8 mouse cellular contexts compared by ENCODE assay signal in genomic region chr9:22327475-22328387, GRCm38 (mm10). TPM values are rescaled to one million over a fixed set of nuclear protein-coding genes. Genes with fewer than 3 reads are reported as not detected.
DNase-seq lines count a peak whose midpoint lies in the region; ATAC-seq and TF ChIP-seq lines count a peak whose summit lies in the region.

No protein-coding gene starts in this region.

- in situ Hi-C loops in ES-E14 (cut with MboI; ENCODE audit: low sequenced_read_pairs in 2 of 2, unreplicated experiment in 2 of 2), result no loop called here

- 1% methylated on average over 32 of the region's 32 CpGs for WGBS in cerebellum, adult 2 months
- 2% methylated on average over 32 of the region's 32 CpGs for whole genome bisulfite sequencing in forebrain, postnatal 0 days
- 1% methylated on average over 32 of the region's 32 CpGs for WGBS in lung, adult 2 months
- under 1% methylated on average over 32 of the region's 32 CpGs for WGBS in neural tube, embryonic 15.5 days

- peaks cover 7% of the 10 kb centered on the region for H3K36me3 ChIP-seq in ES-E14 (ENCODE audit: control insufficient read depth, insufficient read depth, low read length, poor library complexity, severe bottlenecking)
- H3K36me3 ChIP-seq in forebrain, postnatal 0 days (ENCODE audit: insufficient read depth), result no peaks in the 10 kb centered on the region
- no peaks in the 10 kb centered on the region for H3K36me3 ChIP-seq in neural tube, embryonic 15.5 days

- no peaks in the 10 kb centered on the region for H3K27me3 ChIP-seq in cerebellum, adult 2 months (ENCODE audit: control insufficient read depth, insufficient read depth, low read length)
- H3K27me3 ChIP-seq in forebrain, postnatal 0 days (ENCODE audit: insufficient read depth, low read length), result no peaks in the 10 kb centered on the region
- H3K27me3 ChIP-seq in neural tube, embryonic 15.5 days (replicated peaks), result no peaks in the 10 kb centered on the region

- H3K4me1 ChIP-seq in ES-E14 (ENCODE audit: control insufficient read depth in 2 of 2, insufficient read depth in 2 of 2, low read length in 2 of 2, poor library complexity in 1 of 2), result peaks cover 0 to 13% of the 10 kb centered on the region in 2 experiments; a peak in 2 of 4 replicates
- 0 out of 2 replicates have a peak, but pooled peaks cover 3% of the 10 kb centered on the region for H3K4me1 ChIP-seq in cerebellum, adult 2 months (ENCODE audit: control insufficient read depth, insufficient read depth, low read length)
- peaks cover 5% of the 10 kb centered on the region; the same call in 1 of the 2 replicates for H3K4me1 ChIP-seq in forebrain, postnatal 0 days (ENCODE audit: insufficient read depth)
- H3K4me1 ChIP-seq in lung, adult 2 months (ENCODE audit: control insufficient read depth, insufficient read depth, low read length), result no peaks in the 10 kb centered on the region; the same call in 1 of the 2 replicates
- peaks cover 15% of the 10 kb centered on the region for H3K4me1 ChIP-seq in neural tube, embryonic 15.5 days

- peak overlapping the region; percentile 29 for H3K27ac ChIP-seq in ES-E14 (ENCODE audit: insufficient read depth, low read depth, low read length, poor library complexity, severe bottlenecking)
- H3K27ac ChIP-seq in cerebellum, adult 2 months (ENCODE audit: insufficient read depth, low read length), result no peak overlapping the region
- 0 out of 2 replicates have a peak overlapping the region, but pooled peaks have one; percentile 29 for H3K27ac ChIP-seq in forebrain, postnatal 0 days (ENCODE audit: low read depth, low read length)
- H3K27ac ChIP-seq in layer of hippocampus, adult 2 months, result peak overlapping the region; percentile 61
- H3K27ac ChIP-seq in neural tube, embryonic 15.5 days (replicated peaks), result peak overlapping the region; percentile 68

- H3K4me3 ChIP-seq in ES-E14 (ENCODE audit: insufficient read depth in 1 of 2, low read depth in 1 of 2, low read length in 2 of 2, poor library complexity in 1 of 2, severe bottlenecking in 1 of 2), result peak overlapping the region; percentile 59 to 63
- H3K4me3 ChIP-seq in cerebellum, adult 2 months (replicated peaks; ENCODE audit: insufficient read depth, low read depth, low read length), result peak overlapping the region; percentile 54
- H3K4me3 ChIP-seq in forebrain, postnatal 0 days (ENCODE audit: low read depth, low read length), result peak overlapping the region; percentile 39
- H3K4me3 ChIP-seq in layer of hippocampus, adult 2 months, result peak overlapping the region; percentile 59
- peak overlapping the region; percentile 78 for H3K4me3 ChIP-seq in lung, adult 2 months (replicated peaks; ENCODE audit: extremely low read depth, low read depth, low read length)
- H3K4me3 ChIP-seq in neural tube, embryonic 15.5 days (replicated peaks), result peak overlapping the region; percentile 56

- H3K9ac ChIP-seq in ES-E14 (ENCODE audit: insufficient read depth, low read depth, low read length, poor library complexity, severe bottlenecking), result peak overlapping the region; percentile 49
- H3K9ac ChIP-seq in forebrain, postnatal 0 days, result peak overlapping the region; percentile 53
- peak overlapping the region; percentile 56 for H3K9ac ChIP-seq in neural tube, embryonic 15.5 days (replicated peaks)

- peak; percentile 83 for DNase-seq in ES-E14 (ENCODE audit: low read depth, low spot score)
- peak; percentile 82 to 88 for DNase-seq in cerebellum, adult 2 months
- peak; percentile 88 for DNase-seq in forebrain, postnatal 0 days
- peak; percentile 83 to 89 for DNase-seq in heart, postnatal 36 days
- DNase-seq in layer of hippocampus, adult 2 months (ENCODE audit: low spot score in 2 of 2), result peak; percentile 68 to 79
- peak; percentile 92 for DNase-seq in lung, adult 2 months
- peak; percentile 88 for DNase-seq in testis, postnatal 10 days (ENCODE audit: low spot score)

- H3K4me2 ChIP-seq in forebrain, postnatal 0 days (ENCODE audit: low read depth), result peak overlapping the region; percentile 71
- peak overlapping the region; percentile 91 for H3K4me2 ChIP-seq in neural tube, embryonic 15.5 days

- peak; percentile 91 for TF ChIP-seq CTCF in cerebellum, adult 2 months (IDR thresholded peaks at IDR 0.05; ENCODE audit: borderline replicate concordance, insufficient read depth, low read depth, low read length)
- peak; percentile 91 for TF ChIP-seq CTCF in forebrain, postnatal 0 days (IDR thresholded peaks at IDR 0.05; ENCODE audit: low read depth)
- TF ChIP-seq CTCF in layer of hippocampus, adult 2 months (conservative IDR thresholded peaks at IDR 0.05), result peak; percentile 95
- peak; percentile 92 for TF ChIP-seq CTCF in lung, adult 2 months (IDR thresholded peaks at IDR 0.05; ENCODE audit: insufficient read depth, low read length)

- H3K9me3 ChIP-seq in ES-E14 (ENCODE audit: control insufficient read depth, insufficient read depth, low read depth, low read length), result no peaks in the 10 kb centered on the region
- H3K9me3 ChIP-seq in forebrain, postnatal 0 days (ENCODE audit: low read length), result no peaks in the 10 kb centered on the region
- H3K9me3 ChIP-seq in neural tube, embryonic 15.5 days (replicated peaks), result no peaks in the 10 kb centered on the region

- TF ChIP-seq POLR2A in cerebellum, adult 2 months (IDR thresholded peaks at IDR 0.05; ENCODE audit: borderline replicate concordance, insufficient read depth, low read length), result no peak
- TF ChIP-seq POLR2A in lung, adult 2 months (IDR thresholded peaks at IDR 0.05; ENCODE audit: borderline replicate concordance, extremely low read depth, low read depth, low read length), result peak; percentile 67

- peak; percentile 98 for ATAC-seq in forebrain, postnatal 0 days
- peak; percentile 95 for ATAC-seq in neural tube, embryonic 15.5 days (ENCODE audit: low FRiP score)

- intact Hi-C loops in heart, postnatal 36 days (cut with DNase I), result loop anchor here (1.0 to 5.0 kb wide), 3 partner anchors 20 to 103 kb away; partner anchors contain the start of genes Anln, Zfp809 and Zfp810

TF ChIP-seq in ES-E14, 5 proteins besides CTCF, POLR2A, EP300 and RAD21:
- TF ChIP-seq ZC3H11A (IDR thresholded peaks at IDR 0.05; ENCODE audit: borderline replicate concordance, low read depth, low read length) (peak; percentile 13; the same call in 1 of the 2 replicates), MAFK (IDR thresholded peaks at IDR 0.05; ENCODE audit: insufficient read depth, low read depth, low read length) (no peak), CHD2 (IDR thresholded peaks at IDR 0.05; ENCODE audit: low read depth, low read length) (no peak), HCFC1 (IDR thresholded peaks at IDR 0.05; ENCODE audit: borderline replicate concordance, insufficient read depth, low read length) (peak; percentile 59; the same call in 1 of the 2 replicates)

RNA-seq across cellular contexts. Expression of gene Zfp810, which starts 20.3 kb away (rescaled TPM):
- 7.8 and 14.3 TPM in 2 replicates for total RNA-seq in ES-E14 (2012; rRNA removed)
- 14.5 and 15.3 TPM in 2 replicates for polyA plus RNA-seq in cerebellum, adult 2 months (2012; rRNA removed)
- 37.1 and 51.3 TPM in 2 replicates for total RNA-seq in forebrain, postnatal 0 days (2014; rRNA removed)
- polyA plus RNA-seq in forebrain, postnatal 0 days (2015; fragmentation: Nextera tagmentation; extraction: Ambion mirVana), result 20.1 and 27.5 TPM in 2 replicates
- total RNA-seq in heart, postnatal 36 days (2021), result 1 to 10 TPM; 6.3 to 8.2 TPM
- 10 to 100 TPM; 19.9 to 23.2 TPM for total RNA-seq in layer of hippocampus, adult 2 months (2021)
- 7.1 and 9.8 TPM in 2 replicates for polyA plus RNA-seq in lung, adult 2 months (2012; rRNA removed)
- 27.0 and 28.8 TPM in 2 replicates for polyA plus RNA-seq in neural tube, embryonic 15.5 days (2015; fragmentation: Nextera tagmentation; extraction: Ambion mirVana)
